Mouse (Mus musculus) ES-Bruce4 (cell line): ENCODE results near the gene Cap2.

Source experiments
- CTCF ChIP-seq: IDR thresholded peaks from one replicate; pipeline ENCODE4 v1.8.1; 2011; ENCODE audit warnings: low read depth, low read length
- EP300 ChIP-seq: IDR thresholded peaks from 2 replicates; pipeline ENCODE4 v1.6.1; 2011; ENCODE audit warnings: low read depth, low read length; ENCODE audit not compliant: insufficient read depth

DNA sequence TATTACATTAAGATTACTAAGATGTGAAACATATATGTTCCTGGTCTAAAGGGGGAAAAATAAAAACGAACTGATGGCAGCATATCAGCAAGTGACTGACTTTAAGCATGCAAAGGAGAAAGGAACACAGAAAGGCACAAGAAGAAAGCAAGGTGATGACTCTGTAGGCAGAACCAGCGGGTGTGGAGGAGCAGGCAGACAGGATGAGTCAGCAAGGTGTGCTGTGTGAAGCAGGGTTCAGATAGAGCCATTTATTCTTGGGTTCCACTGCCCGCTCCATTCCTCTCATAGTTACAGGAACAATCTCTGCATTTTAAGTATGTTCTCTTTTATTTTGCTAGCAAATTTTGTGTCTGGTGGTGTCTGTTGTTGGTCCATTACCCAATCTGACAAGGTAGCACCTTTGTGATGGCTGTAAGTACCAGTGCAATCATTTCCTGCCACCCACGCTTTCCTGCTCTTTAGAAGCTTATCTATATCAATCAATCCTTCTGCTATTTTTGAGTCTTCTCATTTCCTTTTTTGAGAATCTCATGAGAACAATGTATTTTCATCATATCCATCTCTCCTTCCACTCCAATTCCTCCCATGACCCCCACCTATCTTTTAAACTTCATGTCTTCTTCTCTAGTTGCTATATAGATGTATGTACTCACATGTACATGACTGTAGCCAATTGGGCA lies 189.1 kb downstream of the Cap2 start:
- TF ChIP-seq CTCF (no peak), EP300 (no peak)
